Mouse (Mus musculus) E14TG2a.4 (cell line): ENCODE data around the gene 4931409K22Rik.

Experiments
- CTCF ChIP-seq: conservative IDR thresholded peaks from 2 replicates; pipeline ENCODE4 v1.5.1; 2014; ENCODE audit warnings: low read length
- NANOG ChIP-seq: IDR thresholded peaks from 2 replicates; pipeline ENCODE4 v1.6.1; 2014; ENCODE audit warnings: borderline replicate concordance, low read length, mixed read lengths
- POU5F1 ChIP-seq: IDR thresholded peaks from 2 replicates; pipeline ENCODE4 v1.6.1; 2014; ENCODE audit warnings: low read length, borderline replicate concordance

- TF ChIP-seq CTCF (no peak), POU5F1 (no peak), NANOG (no peak)
Observed at GRCm38 (mm10) chr5:24499113-24499512, 57.5 kb downstream of the 4931409K22Rik start.
